Mouse (Mus musculus): ENCODE measurements around the gene Cops9. TPM values are rescaled to one million over a fixed set of nuclear protein-coding genes. Genes with fewer than 3 reads are reported as not detected.

The Cops9 gene
- polyA plus RNA-seq, 1 experiment from 2014 or later, result 409 TPM

Other genes starting within 250 kb of the Cops9 start
- gene Ndufa10, start 168.1 kb downstream of the Cops9 start, polyA plus RNA-seq (2015; fragmentation: Nextera tagmentation; extraction: Ambion mirVana), result 303 and 309 TPM in 2 replicates
- not detected in 2 replicates for gene Olfr1416, start 156.9 kb downstream of the Cops9 start, polyA plus RNA-seq (2015; fragmentation: Nextera tagmentation; extraction: Ambion mirVana)
- not detected in 2 replicates for gene Olfr1415, start 145.9 kb downstream of the Cops9 start, polyA plus RNA-seq (2015; fragmentation: Nextera tagmentation; extraction: Ambion mirVana)
- gene Olfr1414, start 123.3 kb downstream of the Cops9 start, polyA plus RNA-seq (2015; fragmentation: Nextera tagmentation; extraction: Ambion mirVana), result not detected in 2 replicates
- not detected in 2 replicates for gene Olfr1413, start 70.7 kb downstream of the Cops9 start, polyA plus RNA-seq (2015; fragmentation: Nextera tagmentation; extraction: Ambion mirVana)
- gene Olfr1412, start 56.2 kb downstream of the Cops9 start, polyA plus RNA-seq (2015; fragmentation: Nextera tagmentation; extraction: Ambion mirVana), result not detected in 2 replicates
- gene Olfr1411, start 47.6 kb downstream of the Cops9 start, polyA plus RNA-seq (2015; fragmentation: Nextera tagmentation; extraction: Ambion mirVana), result not detected in 2 replicates
- gene Olfr1410, start 36.2 kb downstream of the Cops9 start, polyA plus RNA-seq (2015; fragmentation: Nextera tagmentation; extraction: Ambion mirVana), result not detected in 2 replicates
- gene Olfr12, start 24.2 kb downstream of the Cops9 start, polyA plus RNA-seq (2015; fragmentation: Nextera tagmentation; extraction: Ambion mirVana), result not detected in 2 replicates
- gene Otos, start 6.9 kb upstream of the Cops9 start, polyA plus RNA-seq (2015; fragmentation: Nextera tagmentation; extraction: Ambion mirVana), result 0.33 and 0.39 TPM in 2 replicates
- gene Gpc1, start 189.7 kb upstream of the Cops9 start, polyA plus RNA-seq (2015; fragmentation: Nextera tagmentation; extraction: Ambion mirVana), result 60.0 and 60.2 TPM in 2 replicates

Data from kidney, embryonic 15.5 days (tissue).